Mouse (Mus musculus): ENCODE measurements around the gene Gm10283.

- no peak for TF ChIP-seq CTCF (IDR thresholded peaks at IDR 0.05; ENCODE audit: insufficient read depth, low read depth, low read length)
- no peak for TF ChIP-seq POLR2A (IDR thresholded peaks at IDR 0.05; ENCODE audit: insufficient read depth, low read depth, low read length)
Observed at GRCm38 (mm10) chr8:60432649-60433048, 70.3 kb downstream of the Gm10283 start.

Measured in olfactory bulb, adult 2 months (tissue).